Mouse (Mus musculus): ENCODE measurements around the gene Ablim1. TPM values are rescaled to one million over a fixed set of nuclear protein-coding genes. Genes with fewer than 3 reads are reported as not detected.

The Ablim1 gene
- polyA plus RNA-seq, 1 experiment, result 12.2 TPM

- no peak overlapping the region for H3K9ac ChIP-seq (ENCODE audit: low read depth, poor library complexity, severe bottlenecking)
- H3K9me3 ChIP-seq (replicated peaks; ENCODE audit: control insufficient read depth, insufficient read depth, low read length, poor library complexity, severe bottlenecking), result no peaks in the 10 kb centered on the region
- no peak overlapping the region for H3K4me3 ChIP-seq (ENCODE audit: low read depth, low read length)
- H3K36me3 ChIP-seq (ENCODE audit: control insufficient read depth, insufficient read depth, low read length, poor library complexity, severe bottlenecking), result no peaks in the 10 kb centered on the region
- H3K4me1 ChIP-seq (ENCODE audit: control insufficient read depth, insufficient read depth, low read length), result no peaks in the 10 kb centered on the region
- no peak for TF ChIP-seq CTCF (IDR thresholded peaks at IDR 0.05; ENCODE audit: low read depth, low read length)
- no peak for TF ChIP-seq POLR2A (IDR thresholded peaks at IDR 0.05; ENCODE audit: insufficient read depth, low read length)
- H3K27ac ChIP-seq (ENCODE audit: insufficient read depth, low read length), result no peak overlapping the region
- H3K27me3 ChIP-seq (ENCODE audit: control insufficient read depth, insufficient read depth, low read length, poor library complexity, severe bottlenecking), result no peaks in the 10 kb centered on the region
Measured at GRCm38 (mm10) chr19:57247221-57247620, 67.5 kb downstream of the Ablim1 start.

GRCm38 (mm10) chr19:57244281-57244680, 70.4 kb downstream of the Ablim1 start:
- no peak overlapping the region for H3K9ac ChIP-seq (ENCODE audit: low read depth, poor library complexity, severe bottlenecking)
- no peaks in the 10 kb centered on the region for H3K27me3 ChIP-seq (ENCODE audit: control insufficient read depth, insufficient read depth, low read length, poor library complexity, severe bottlenecking)
- H3K4me1 ChIP-seq (ENCODE audit: control insufficient read depth, insufficient read depth, low read length), result no peaks in the 10 kb centered on the region
- no peaks in the 10 kb centered on the region for H3K9me3 ChIP-seq (replicated peaks; ENCODE audit: control insufficient read depth, insufficient read depth, low read length, poor library complexity, severe bottlenecking)
- H3K36me3 ChIP-seq (ENCODE audit: control insufficient read depth, insufficient read depth, low read length, poor library complexity, severe bottlenecking), result no peaks in the 10 kb centered on the region
- no peak for TF ChIP-seq CTCF (IDR thresholded peaks at IDR 0.05; ENCODE audit: low read depth, low read length)
- no peak for TF ChIP-seq POLR2A (IDR thresholded peaks at IDR 0.05; ENCODE audit: insufficient read depth, low read length)
- TF ChIP-seq EP300 (IDR thresholded peaks at IDR 0.05; ENCODE audit: insufficient read depth, low read depth, low read length), result no peak
- no peak overlapping the region for H3K4me3 ChIP-seq (ENCODE audit: low read depth, low read length)
- H3K27ac ChIP-seq (ENCODE audit: insufficient read depth, low read length), result no peak overlapping the region

- H3K36me3 ChIP-seq (ENCODE audit: control insufficient read depth, insufficient read depth, low read length, poor library complexity, severe bottlenecking), result no peaks in the 10 kb centered on the region
- no peaks in the 10 kb centered on the region for H3K27me3 ChIP-seq (ENCODE audit: control insufficient read depth, insufficient read depth, low read length, poor library complexity, severe bottlenecking)
- no peak overlapping the region for H3K27ac ChIP-seq (ENCODE audit: insufficient read depth, low read length)
- no peak overlapping the region for H3K4me3 ChIP-seq (ENCODE audit: low read depth, low read length)
- TF ChIP-seq POLR2A (IDR thresholded peaks at IDR 0.05; ENCODE audit: insufficient read depth, low read length) (no peak), EP300 (IDR thresholded peaks at IDR 0.05; ENCODE audit: insufficient read depth, low read depth, low read length) (no peak), CTCF (IDR thresholded peaks at IDR 0.05; ENCODE audit: low read depth, low read length) (no peak)
- H3K4me1 ChIP-seq (ENCODE audit: control insufficient read depth, insufficient read depth, low read length), result no peaks in the 10 kb centered on the region
- no peak overlapping the region for H3K9ac ChIP-seq (ENCODE audit: low read depth, poor library complexity, severe bottlenecking)
- no peaks in the 10 kb centered on the region for H3K9me3 ChIP-seq (replicated peaks; ENCODE audit: control insufficient read depth, insufficient read depth, low read length, poor library complexity, severe bottlenecking)
Measured at GRCm38 (mm10) chr19:57243606-57244005, 71.1 kb downstream of the Ablim1 start.

GRCm38 (mm10) chr19:57243191-57243590, 71.5 kb downstream of the Ablim1 start:
- H3K36me3 ChIP-seq (ENCODE audit: control insufficient read depth, insufficient read depth, low read length, poor library complexity, severe bottlenecking), result no peaks in the 10 kb centered on the region
- TF ChIP-seq CTCF (IDR thresholded peaks at IDR 0.05; ENCODE audit: low read depth, low read length), result no peak
- no peak for TF ChIP-seq EP300 (IDR thresholded peaks at IDR 0.05; ENCODE audit: insufficient read depth, low read depth, low read length)
- TF ChIP-seq POLR2A (IDR thresholded peaks at IDR 0.05; ENCODE audit: insufficient read depth, low read length), result no peak
- H3K4me1 ChIP-seq (ENCODE audit: control insufficient read depth, insufficient read depth, low read length), result no peaks in the 10 kb centered on the region
- no peaks in the 10 kb centered on the region for H3K27me3 ChIP-seq (ENCODE audit: control insufficient read depth, insufficient read depth, low read length, poor library complexity, severe bottlenecking)
- H3K9me3 ChIP-seq (replicated peaks; ENCODE audit: control insufficient read depth, insufficient read depth, low read length, poor library complexity, severe bottlenecking), result no peaks in the 10 kb centered on the region
- H3K4me3 ChIP-seq (ENCODE audit: low read depth, low read length), result no peak overlapping the region
- no peak overlapping the region for H3K27ac ChIP-seq (ENCODE audit: insufficient read depth, low read length)
- no peak overlapping the region for H3K9ac ChIP-seq (ENCODE audit: low read depth, poor library complexity, severe bottlenecking)

- Histone ChIP-seq H3K4me1 (ENCODE audit: control insufficient read depth, insufficient read depth, low read length) (no peaks in the 10 kb centered on the region), H3K27ac (ENCODE audit: insufficient read depth, low read length) (no peak overlapping the region), H3K27me3 (ENCODE audit: control insufficient read depth, insufficient read depth, low read length, poor library complexity, severe bottlenecking) (no peaks in the 10 kb centered on the region), H3K36me3 (ENCODE audit: control insufficient read depth, insufficient read depth, low read length, poor library complexity, severe bottlenecking) (no peaks in the 10 kb centered on the region), H3K9me3 (replicated peaks; ENCODE audit: control insufficient read depth, insufficient read depth, low read length, poor library complexity, severe bottlenecking) (no peaks in the 10 kb centered on the region), H3K4me3 (ENCODE audit: low read depth, low read length) (no peak overlapping the region), H3K9ac (ENCODE audit: low read depth, poor library complexity, severe bottlenecking) (no peak overlapping the region)
- TF ChIP-seq CTCF (IDR thresholded peaks at IDR 0.05; ENCODE audit: low read depth, low read length) (no peak), EP300 (IDR thresholded peaks at IDR 0.05; ENCODE audit: insufficient read depth, low read depth, low read length) (no peak), POLR2A (IDR thresholded peaks at IDR 0.05; ENCODE audit: insufficient read depth, low read length) (no peak)
Measured at GRCm38 (mm10) chr19:57241363-57242192, 73.1 kb downstream of the Ablim1 start.

- Histone ChIP-seq H3K9me3 (replicated peaks; ENCODE audit: control insufficient read depth, insufficient read depth, low read length, poor library complexity, severe bottlenecking) (no peaks in the 10 kb centered on the region), H3K4me3 (ENCODE audit: low read depth, low read length) (no peak overlapping the region), H3K27ac (ENCODE audit: insufficient read depth, low read length) (no peak overlapping the region), H3K9ac (ENCODE audit: low read depth, poor library complexity, severe bottlenecking) (no peak overlapping the region), H3K36me3 (ENCODE audit: control insufficient read depth, insufficient read depth, low read length, poor library complexity, severe bottlenecking) (no peaks in the 10 kb centered on the region), H3K27me3 (ENCODE audit: control insufficient read depth, insufficient read depth, low read length, poor library complexity, severe bottlenecking) (no peaks in the 10 kb centered on the region), H3K4me1 (ENCODE audit: control insufficient read depth, insufficient read depth, low read length) (no peaks in the 10 kb centered on the region)
- TF ChIP-seq POLR2A (IDR thresholded peaks at IDR 0.05; ENCODE audit: insufficient read depth, low read length) (no peak), CTCF (IDR thresholded peaks at IDR 0.05; ENCODE audit: low read depth, low read length) (no peak), EP300 (IDR thresholded peaks at IDR 0.05; ENCODE audit: insufficient read depth, low read depth, low read length) (no peak)
Measured at GRCm38 (mm10) chr19:57240259-57240658, 74.5 kb downstream of the Ablim1 start.
